Mouse (Mus musculus): ENCODE results near the gene D5Ertd579e.

DNA sequence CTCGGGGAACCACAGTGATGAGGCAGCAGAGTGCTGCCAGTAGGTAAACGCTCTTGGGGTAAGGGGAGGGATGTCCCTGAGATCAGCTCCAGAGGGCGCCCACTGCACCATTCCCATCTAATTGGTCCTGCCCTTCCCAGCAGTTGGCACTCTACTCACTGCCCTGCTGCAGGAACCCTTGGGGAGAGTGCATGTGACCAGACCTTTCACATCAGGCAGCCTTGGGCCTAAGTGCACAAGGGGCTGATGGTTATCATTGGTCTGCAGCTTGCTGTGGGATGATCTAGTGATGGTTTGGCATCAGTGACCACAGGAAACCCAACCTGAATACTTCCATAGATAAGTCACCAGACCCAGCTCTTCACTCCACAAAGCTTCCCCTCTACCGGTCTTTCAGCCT lies 98.2 kb downstream of the D5Ertd579e start:
- TF ChIP-seq POLR2A (IDR thresholded peaks at IDR 0.05; ENCODE audit: low read depth, low read length): no peak
- peak; percentile 44; the same call in 1 of the 2 replicates for TF ChIP-seq CTCF (IDR thresholded peaks at IDR 0.05; ENCODE audit: borderline replicate concordance, insufficient read depth, low read length)
